Mouse (Mus musculus) testis, adult 2 months (tissue): ENCODE results near the gene Nob1. TPM values are rescaled to one million over a fixed set of nuclear protein-coding genes. Genes with fewer than 3 reads are reported as not detected.

ENCODE experiments used
- H3K27ac ChIP-seq: fragments of 200-500 bp; 2 replicates; pipeline ENCODE4 v1.5.1; 2012; ENCODE audit warnings: low read depth, low read length; ENCODE audit not compliant: control insufficient read depth, insufficient read depth
- H3K27me3 ChIP-seq: fragments of 200-500 bp; 2 replicates; pipeline ENCODE4 v1.6.1; 2012; ENCODE audit warnings: mild to moderate bottlenecking, low read length, moderate library complexity; ENCODE audit not compliant: control insufficient read depth, insufficient read depth
- H3K36me3 ChIP-seq: fragments of 200-500 bp; 2 replicates; pipeline ENCODE4 v1.6.1; 2012; ENCODE audit warnings: mild to moderate bottlenecking, low read length; ENCODE audit not compliant: control insufficient read depth, insufficient read depth
- H3K4me1 ChIP-seq: fragments of 200-500 bp; 2 replicates; pipeline ENCODE4 v1.6.1; 2012; ENCODE audit warnings: low read length; ENCODE audit not compliant: control insufficient read depth, insufficient read depth
- H3K4me3 ChIP-seq: fragments of 200-500 bp; 2 replicates; pipeline ENCODE4 v1.5.1; 2012; ENCODE audit warnings: low read depth, mild to moderate bottlenecking, low read length, moderate library complexity, mixed read lengths; ENCODE audit not compliant: control insufficient read depth
- CTCF ChIP-seq: fragments of 200-500 bp; IDR thresholded peaks from 2 replicates; pipeline ENCODE4 v1.5.1; 2012; ENCODE audit warnings: low read depth, mild to moderate bottlenecking, inconsistent platforms, low read length, moderate library complexity; ENCODE audit not compliant: control insufficient read depth, insufficient read depth, insufficient replicate concordance
- POLR2A ChIP-seq: fragments of 200-500 bp; IDR thresholded peaks from 2 replicates; pipeline ENCODE4 v1.6.1; 2012; ENCODE audit warnings: low read depth, mild to moderate bottlenecking, inconsistent platforms, low read length, moderate library complexity; ENCODE audit not compliant: control insufficient read depth
- polyA plus RNA-seq: library from polyadenylated mRNA; depleted of rRNA; stranded (reverse); fragments of >200 nt; gene quantifications from 2 replicates; pipeline ENCODE4 v1.2.3, GENCODE M21; 2012

The Nob1 gene
- polyA plus RNA-seq, 1 experiment: 15.3 TPM

DNA sequence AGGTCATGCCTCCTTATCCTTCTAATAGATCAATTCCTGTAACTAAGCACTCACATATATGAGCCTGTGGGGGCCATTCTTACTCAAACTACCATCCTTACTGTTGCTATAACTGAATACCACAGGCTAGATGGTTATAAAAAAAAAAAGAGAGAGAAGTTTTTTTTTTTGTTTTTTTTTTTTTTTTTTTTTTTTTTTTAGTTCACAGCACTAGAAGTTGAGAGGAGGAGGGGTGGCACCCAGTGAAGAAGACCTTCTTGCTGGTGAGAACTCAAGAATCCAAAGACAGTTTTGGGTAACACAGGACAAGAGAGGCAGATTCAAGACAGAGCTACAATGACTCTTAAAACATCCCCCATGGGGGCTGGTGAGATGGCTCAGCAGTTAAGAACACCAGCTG is 29.5 kb downstream of the Nob1 start:
- TF ChIP-seq POLR2A (no peak), CTCF (no peak)
- H3K4me1 ChIP-seq: peaks cover 2% of the 10 kb centered on the region; the same call in 1 of the 2 replicates
- no peak overlapping the region for H3K4me3 ChIP-seq
- H3K27ac ChIP-seq: no peak overlapping the region
- H3K27me3 ChIP-seq: no peaks in the 10 kb centered on the region
- H3K36me3 ChIP-seq: no peaks in the 10 kb centered on the region

GRCm38 (mm10) chr8:107391136-107391516 is 33.7 kb downstream of the Nob1 start:
- H3K27ac ChIP-seq: no peak overlapping the region
- H3K4me1 ChIP-seq: no peaks in the 10 kb centered on the region
- H3K4me3 ChIP-seq: no peak overlapping the region
- no peaks in the 10 kb centered on the region for H3K36me3 ChIP-seq
- TF ChIP-seq CTCF: no peak
- no peak for TF ChIP-seq POLR2A
- no peaks in the 10 kb centered on the region for H3K27me3 ChIP-seq

- Histone ChIP-seq H3K27me3 (no peaks in the 10 kb centered on the region), H3K36me3 (no peaks in the 10 kb centered on the region), H3K4me1 (no peaks in the 10 kb centered on the region), H3K4me3 (no peak overlapping the region), H3K27ac (no peak overlapping the region)
- TF ChIP-seq CTCF (no peak), POLR2A (no peak)
Measured at GRCm38 (mm10) chr8:107390476-107391135, 34.2 kb downstream of the Nob1 start.

DNA sequence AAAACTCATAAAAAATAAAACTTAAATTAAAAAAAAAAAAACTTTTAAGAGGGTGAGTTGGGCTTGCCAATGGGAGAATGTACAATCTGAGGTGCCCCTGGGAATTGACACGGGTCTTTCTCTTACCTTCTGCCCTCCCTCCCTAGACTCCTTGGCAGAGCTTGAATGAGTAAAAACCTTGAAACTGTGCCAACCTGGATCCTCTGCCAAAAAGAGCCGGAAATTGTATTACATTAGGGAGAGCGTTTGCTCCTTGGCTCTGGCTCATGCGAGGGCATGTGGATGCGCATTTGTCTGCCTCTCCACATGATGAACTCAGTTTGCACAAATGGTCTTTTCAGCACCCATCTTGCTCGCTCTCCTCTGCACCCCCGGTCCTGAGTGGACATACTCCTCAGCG is 35.3 kb downstream of the Nob1 start:
- Histone ChIP-seq H3K4me3 (no peak overlapping the region), H3K36me3 (no peaks in the 10 kb centered on the region), H3K4me1 (no peaks in the 10 kb centered on the region), H3K27ac (no peak overlapping the region), H3K27me3 (no peaks in the 10 kb centered on the region)
- TF ChIP-seq POLR2A (no peak), CTCF (no peak)

DNA sequence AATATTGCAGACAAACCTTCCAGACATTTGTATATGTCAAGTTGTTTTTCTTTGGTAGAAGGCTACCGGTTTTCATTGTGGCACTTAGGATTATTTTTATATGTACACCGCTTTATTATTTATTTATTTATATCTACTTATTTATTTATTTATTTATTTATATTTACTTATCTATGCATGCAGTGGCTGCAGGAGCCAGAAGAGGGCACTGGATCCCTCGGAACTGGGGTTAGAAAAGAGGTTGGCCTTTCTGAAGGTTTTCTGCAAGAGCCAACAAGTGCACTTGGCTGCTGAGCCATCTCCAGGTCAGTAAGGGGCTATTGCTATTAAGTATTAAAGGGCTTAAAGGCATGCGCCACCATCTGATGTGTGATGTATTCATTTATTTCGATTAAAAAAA is 37.0 kb downstream of the Nob1 start:
- Histone ChIP-seq H3K36me3 (no peaks in the 10 kb centered on the region), H3K4me3 (no peak overlapping the region), H3K4me1 (no peaks in the 10 kb centered on the region), H3K27ac (no peak overlapping the region), H3K27me3 (no peaks in the 10 kb centered on the region)
- TF ChIP-seq CTCF (peak; percentile 8; the same call in 1 of the 2 replicates), POLR2A (no peak)

DNA sequence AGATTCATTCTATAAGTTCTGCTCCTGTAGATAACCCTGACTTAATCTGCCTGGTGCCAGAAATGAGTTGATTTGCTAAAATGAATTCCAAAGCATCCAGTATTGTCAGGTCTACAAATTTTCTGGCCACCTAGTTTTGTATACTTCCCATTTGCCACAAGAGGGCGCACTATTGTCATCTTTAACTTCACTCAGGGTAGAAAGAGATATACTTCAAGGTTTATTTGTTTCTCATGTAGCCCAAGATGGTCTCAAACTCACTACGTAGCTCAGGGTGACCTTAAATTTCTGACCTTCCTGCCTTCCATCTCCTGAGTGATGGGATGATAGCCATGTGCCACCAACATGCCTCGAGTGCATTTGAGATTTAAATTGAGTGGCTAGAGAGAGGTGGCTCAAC is 38.2 kb downstream of the Nob1 start:
- Histone ChIP-seq H3K36me3 (no peaks in the 10 kb centered on the region), H3K27me3 (no peaks in the 10 kb centered on the region), H3K4me1 (no peaks in the 10 kb centered on the region), H3K4me3 (no peak overlapping the region), H3K27ac (no peak overlapping the region)
- TF ChIP-seq CTCF (no peak; the same call in 1 of the 2 replicates), POLR2A (no peak)

DNA sequence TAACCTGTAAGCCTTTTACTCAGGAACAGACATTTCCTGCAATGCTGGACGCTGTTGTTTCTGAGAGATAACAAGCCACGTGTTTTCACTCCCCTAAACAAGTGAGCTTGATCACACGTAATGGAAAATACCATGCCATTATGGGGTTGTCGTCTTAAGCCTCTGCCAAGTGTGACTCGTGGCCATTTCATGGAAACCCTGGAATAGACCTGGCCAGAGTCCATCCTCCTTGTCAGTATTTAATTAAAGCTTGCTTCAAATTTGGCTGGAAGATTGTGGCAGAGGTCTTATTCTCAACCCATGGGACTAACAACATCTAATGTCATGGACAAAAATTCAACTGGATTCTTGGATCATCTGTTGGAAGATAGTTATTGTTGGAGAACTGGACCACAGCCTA is 38.7 kb downstream of the Nob1 start:
- Histone ChIP-seq H3K4me3 (no peak overlapping the region), H3K27ac (no peak overlapping the region), H3K4me1 (no peaks in the 10 kb centered on the region), H3K36me3 (no peaks in the 10 kb centered on the region), H3K27me3 (no peaks in the 10 kb centered on the region)
- no peak for TF ChIP-seq CTCF
- no peak for TF ChIP-seq POLR2A

DNA sequence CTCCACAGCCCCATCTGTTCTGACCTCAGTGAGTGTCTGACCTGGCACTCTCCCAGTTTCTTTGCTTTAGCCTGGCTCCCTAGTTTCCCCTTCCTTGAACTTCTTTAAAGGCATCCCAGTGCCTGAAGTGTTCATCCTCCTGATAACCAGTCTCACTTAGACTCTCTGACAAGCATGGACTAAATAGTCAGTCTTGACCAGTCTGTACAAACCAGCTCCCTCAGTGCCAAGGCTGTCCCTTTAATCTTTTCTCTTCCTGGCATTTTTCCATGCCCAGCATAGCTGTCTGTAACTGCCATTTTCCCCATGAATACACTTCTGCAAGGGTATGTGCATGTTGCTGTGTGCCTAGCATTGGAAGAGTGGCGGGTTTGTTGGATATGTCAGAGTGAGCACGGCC is 39.8 kb downstream of the Nob1 start:
- no peak for TF ChIP-seq CTCF
- no peak for TF ChIP-seq POLR2A
- no peak overlapping the region for H3K4me3 ChIP-seq

More for the DNA sequence above, 39.8 kb downstream of the Nob1 start:
- Histone ChIP-seq H3K27ac (no peak overlapping the region), H3K36me3 (no peaks in the 10 kb centered on the region), H3K4me1 (no peaks in the 10 kb centered on the region), H3K27me3 (no peaks in the 10 kb centered on the region)
